Mouse (Mus musculus) cortical plate, adult 2 months (tissue): ENCODE results near the gene Ifnab.

Experiments used
- CTCF ChIP-seq: fragments of 200-500 bp; IDR thresholded peaks from 2 replicates; pipeline ENCODE4 v1.5.1; 2011; ENCODE audit warnings: mild to moderate bottlenecking, control low read depth, low read length; ENCODE audit not compliant: insufficient read depth; ENCODE audit errors: extremely low read depth
- POLR2A ChIP-seq: fragments of 200-500 bp; IDR thresholded peaks from 2 replicates; pipeline ENCODE4 v1.6.1; 2011; ENCODE audit warnings: mild to moderate bottlenecking, low read length, control low read depth; ENCODE audit not compliant: insufficient read depth; ENCODE audit errors: extremely low read depth

- TF ChIP-seq CTCF (no peak), POLR2A (peak; percentile 82)
Measured at GRCm38 (mm10) chr4:88721791-88722721, 30.9 kb upstream of the Ifnab start, which contains the start of the genes Gm26566 and Klhl9.
